Mouse (Mus musculus) neural tube, embryonic 13.5 days (tissue): Measurements from ENCODE around the gene Psme3. TPM values are rescaled to one million over a fixed set of nuclear protein-coding genes. Genes with fewer than 3 reads are reported as not detected.
A peak's percentile ranks its signal among the peaks of the same experiment; 100 is the strongest.
"Not testable (repeated sequence)": the region's sequence is repeated elsewhere in the genome, so short reads cannot be mapped to it uniquely, and the experiment has no call there.

Experiments
- ATAC-seq: fragments of 200-750 bp; cut with Nextera tagmentation; 2 replicates; pipeline ENCODE4 v1.8.0; 2017; ENCODE audit warnings: low read depth, mild to moderate bottlenecking, moderate TSS enrichment, moderate library complexity
- H3K27ac ChIP-seq: fragments of 300-500 bp; sonication (generic); replicated peaks from 2 replicates; pipeline ENCODE4 v1.5.1; 2015; ENCODE audit warnings: moderate library complexity, mild to moderate bottlenecking, inconsistent platforms
- H3K27me3 ChIP-seq: fragments of 300-500 bp; sonication (generic); 2 replicates; pipeline ENCODE4 v1.6.1; 2015; ENCODE audit warnings: mild to moderate bottlenecking, inconsistent platforms
- H3K36me3 ChIP-seq: fragments of 300-500 bp; sonication (generic); 2 replicates; pipeline ENCODE4 v1.6.1; 2015; ENCODE audit warnings: mild to moderate bottlenecking, inconsistent platforms
- H3K4me1 ChIP-seq: fragments of 300-500 bp; sonication (generic); replicated peaks from 2 replicates; pipeline ENCODE4 v1.6.1; 2015; ENCODE audit warnings: inconsistent platforms
- H3K4me2 ChIP-seq: fragments of 300-500 bp; sonication (generic); 2 replicates; pipeline ENCODE4 v1.6.1; 2015; ENCODE audit warnings: inconsistent platforms, mild to moderate bottlenecking, moderate library complexity
- H3K4me3 ChIP-seq: fragments of 300-500 bp; sonication (generic); 2 replicates; pipeline ENCODE4 v1.5.1; 2015; ENCODE audit warnings: mild to moderate bottlenecking, inconsistent platforms
- H3K9ac ChIP-seq: fragments of 300-500 bp; sonication (generic); 2 replicates; pipeline ENCODE4 v1.6.1; 2015; ENCODE audit warnings: moderate library complexity, mild to moderate bottlenecking, inconsistent platforms
- H3K9me3 ChIP-seq: fragments of 300-500 bp; sonication (generic); 2 replicates; pipeline ENCODE4 v1.6.1; 2016; ENCODE audit warnings: inconsistent platforms
- WGBS: fragments of 180-500 bp; shearing (Covaris S2); methylation state at CpG from one replicate; pipeline ENCODE4 v1.1.7; 2015; 5-methylcytosine and 5-hydroxymethylcytosine counted together
- polyA plus RNA-seq: library from polyadenylated mRNA; unstranded; fragments of >200 nt; fragmentation: Nextera tagmentation; extraction: Ambion mirVana; gene quantifications from 2 replicates; pipeline ENCODE4 v1.2.1, GENCODE M21; 2015

Psme3 gene
- polyA plus RNA-seq, 1 experiment from 2014 or later: 126 TPM

- H3K4me2 ChIP-seq: peak overlapping the region; percentile 98
- no peaks in the 10 kb centered on the region for H3K9me3 ChIP-seq
- no peaks in the 10 kb centered on the region for H3K27me3 ChIP-seq
- peak overlapping the region; percentile 99 for H3K4me3 ChIP-seq
- WGBS: 0% methylated on average over 17 of the region's 17 CpGs
- H3K4me1 ChIP-seq: peaks cover 24% of the 10 kb centered on the region
- H3K9ac ChIP-seq: peak overlapping the region; percentile 98
- peaks cover 41% of the 10 kb centered on the region for H3K36me3 ChIP-seq
- H3K27ac ChIP-seq: peak overlapping the region; percentile 71
- ATAC-seq: peak; percentile 67
Measured at GRCm38 (mm10) chr11:101316501-101316917, 496 bp downstream of the Psme3 start.

DNA sequence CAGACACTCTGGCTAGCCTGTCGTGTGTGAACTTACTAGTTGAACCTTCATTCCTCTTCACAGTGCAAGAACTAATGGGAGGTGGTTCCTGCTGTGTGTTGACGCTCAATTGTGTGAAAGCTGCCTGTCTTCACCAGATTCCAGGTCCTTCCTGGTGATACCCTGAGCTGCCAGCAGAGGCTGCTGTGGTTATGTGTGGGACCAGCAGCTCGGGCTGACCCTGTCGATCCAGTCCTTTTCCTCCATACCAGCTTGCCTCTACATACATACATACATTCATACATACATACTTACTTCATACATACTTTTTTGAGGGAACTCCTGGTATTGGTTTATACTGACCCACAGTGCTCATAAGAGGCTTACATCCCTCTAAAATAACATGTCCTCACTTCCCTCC, 7.6 kb downstream of the Psme3 start:
- Histone ChIP-seq H3K9me3 (no peaks in the 10 kb centered on the region), H3K27ac (no peak overlapping the region), H3K4me3 (no peak overlapping the region), H3K27me3 (no peaks in the 10 kb centered on the region), H3K4me2 (no peak overlapping the region), H3K4me1 (no peaks in the 10 kb centered on the region), H3K36me3 (peaks cover 76% of the 10 kb centered on the region), H3K9ac (no peak overlapping the region)
- ATAC-seq: peak; percentile 61
- WGBS: 15% methylated on average over 4 of the region's 4 CpGs

- Histone ChIP-seq H3K9me3 (no peaks in the 10 kb centered on the region), H3K27ac (no peak within 1 kb of the TSS), H3K4me2 (no peak within 1 kb of the TSS), H3K27me3 (no peaks in the 10 kb centered on the region), H3K4me1 (no peaks in the 10 kb centered on the region; the same call in 1 of the 2 replicates), H3K4me3 (no peak within 1 kb of the TSS), H3K36me3 (peaks cover 65% of the 10 kb centered on the region), H3K9ac (no peak within 1 kb of the TSS)
- no peak for ATAC-seq
- WGBS: 93% methylated on average over 5 of the region's 5 CpGs
Measured at GRCm38 (mm10) chr11:101324763-101325162, 8.8 kb downstream of the Psme3 start, which contains the start of gene Aoc2. Gene Aoc2, plus strand, starts transcription at chr11:101325063.

DNA sequence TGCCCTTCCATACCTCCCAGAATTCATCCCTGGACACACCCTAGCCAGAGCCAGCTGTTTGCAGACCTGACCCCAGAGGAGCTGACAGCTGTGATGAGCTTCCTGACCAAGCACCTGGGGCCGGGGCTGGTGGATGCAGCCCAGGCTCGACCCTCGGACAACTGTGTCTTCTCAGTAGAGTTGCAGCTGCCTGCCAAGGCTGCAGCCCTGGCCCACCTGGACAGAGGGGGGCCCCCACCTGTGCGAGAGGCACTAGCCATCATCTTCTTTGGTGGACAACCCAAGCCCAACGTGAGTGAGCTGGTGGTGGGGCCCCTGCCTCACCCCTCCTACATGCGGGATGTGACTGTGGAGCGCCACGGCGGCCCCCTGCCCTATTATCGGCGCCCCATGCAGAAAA, 9.2 kb downstream of the Psme3 start:
- H3K36me3 ChIP-seq: peaks cover 60% of the 10 kb centered on the region
- not testable (repeated sequence) for H3K9me3 ChIP-seq, H3K27me3 ChIP-seq, H3K27ac ChIP-seq, H3K4me2 ChIP-seq, ATAC-seq, H3K4me1 ChIP-seq, H3K4me3 ChIP-seq, H3K9ac ChIP-seq
- WGBS: 93% methylated on average over 11 of the region's 11 CpGs

GRCm38 (mm10) chr11:101326147-101326546, 10.1 kb downstream of the Psme3 start:
- no peak overlapping the region for H3K27ac ChIP-seq
- no peak for ATAC-seq
- H3K9ac ChIP-seq: no peak overlapping the region
- H3K4me1 ChIP-seq: no peaks in the 10 kb centered on the region; the same call in 1 of the 2 replicates
- H3K36me3 ChIP-seq: peaks cover 51% of the 10 kb centered on the region
- WGBS: 85% methylated on average over 11 of the region's 11 CpGs
- H3K4me3 ChIP-seq: no peak overlapping the region
- no peaks in the 10 kb centered on the region for H3K27me3 ChIP-seq
- H3K4me2 ChIP-seq: no peak overlapping the region
- no peaks in the 10 kb centered on the region for H3K9me3 ChIP-seq

- Histone ChIP-seq H3K9me3 (no peaks in the 10 kb centered on the region), H3K27ac (no peak overlapping the region), H3K4me3 (no peak overlapping the region), H3K36me3 (peaks cover 39% of the 10 kb centered on the region), H3K4me1 (no peaks in the 10 kb centered on the region; the same call in 1 of the 2 replicates), H3K4me2 (no peak overlapping the region), H3K27me3 (no peaks in the 10 kb centered on the region), H3K9ac (no peak overlapping the region)
- no peak for ATAC-seq
- 56% methylated on average over 3 of the region's 3 CpGs for WGBS
Measured at GRCm38 (mm10) chr11:101327311-101327710, 11.3 kb downstream of the Psme3 start.

- Histone ChIP-seq H3K27ac (no peak overlapping the region), H3K4me1 (no peaks in the 10 kb centered on the region; the same call in 1 of the 2 replicates)
- WGBS: 86% methylated on average over 6 of the region's 6 CpGs
Measured at GRCm38 (mm10) chr11:101328941-101329635, 13.1 kb downstream of the Psme3 start.

GRCm38 (mm10) chr11:101330371-101330924, 14.4 kb downstream of the Psme3 start, which contains the start of gene Aoc3:
Gene Aoc3, plus strand, starts transcription at chr11:101330605.
- Histone ChIP-seq H3K9me3 (no peaks in the 10 kb centered on the region), H3K27me3 (no peaks in the 10 kb centered on the region), H3K4me3 (no peak within 1 kb of the TSS), H3K4me2 (no peak within 1 kb of the TSS), H3K9ac (no peak within 1 kb of the TSS), H3K4me1 (peaks cover 3% of the 10 kb centered on the region), H3K36me3 (peaks cover 9% of the 10 kb centered on the region), H3K27ac (no peak within 1 kb of the TSS)
- 78% methylated on average over 7 of the region's 7 CpGs for WGBS
- no peak for ATAC-seq

More at GRCm38 (mm10) chr11:101328941-101329635, 13.1 kb downstream of the Psme3 start:
- H3K4me2 ChIP-seq: no peak overlapping the region
- no peak overlapping the region; the same call in 1 of the 2 replicates for H3K9ac ChIP-seq
- peaks cover 22% of the 10 kb centered on the region for H3K36me3 ChIP-seq
- H3K27me3 ChIP-seq: no peaks in the 10 kb centered on the region
- no peaks in the 10 kb centered on the region for H3K9me3 ChIP-seq
- ATAC-seq: no peak
- no peak overlapping the region for H3K4me3 ChIP-seq

DNA sequence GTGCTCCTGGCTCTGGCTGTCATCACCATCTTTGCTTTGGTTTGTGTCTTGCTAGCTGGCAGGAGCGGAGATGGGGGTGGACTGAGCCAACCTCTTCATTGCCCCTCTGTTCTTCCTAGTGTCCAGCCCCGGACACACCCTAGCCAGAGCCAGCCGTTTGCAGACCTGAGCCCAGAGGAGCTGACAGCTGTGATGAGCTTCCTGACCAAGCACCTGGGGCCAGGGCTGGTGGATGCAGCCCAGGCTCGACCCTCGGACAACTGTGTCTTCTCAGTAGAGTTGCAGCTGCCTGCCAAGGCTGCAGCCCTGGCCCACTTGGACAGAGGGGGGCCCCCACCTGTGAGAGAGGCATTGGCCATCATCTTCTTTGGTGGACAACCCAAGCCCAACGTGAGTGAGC, 14.9 kb downstream of the Psme3 start:
- 87% methylated on average over 6 of the region's 6 CpGs for WGBS

GRCm38 (mm10) chr11:101332537-101332936, 16.5 kb downstream of the Psme3 start:
- H3K27ac ChIP-seq: no peak overlapping the region
- no peaks in the 10 kb centered on the region for H3K36me3 ChIP-seq
- no peak for ATAC-seq
- no peak overlapping the region for H3K4me2 ChIP-seq
- peaks cover 9% of the 10 kb centered on the region for H3K4me1 ChIP-seq
- 80% methylated on average over 3 of the region's 3 CpGs for WGBS
- H3K27me3 ChIP-seq: no peaks in the 10 kb centered on the region
- no peak overlapping the region for H3K9ac ChIP-seq
- H3K9me3 ChIP-seq: no peaks in the 10 kb centered on the region
- no peak overlapping the region for H3K4me3 ChIP-seq

More for the DNA sequence above, 14.9 kb downstream of the Psme3 start:
- not testable (repeated sequence) for H3K4me2 ChIP-seq, H3K27me3 ChIP-seq, H3K4me1 ChIP-seq, H3K9ac ChIP-seq, H3K9me3 ChIP-seq, H3K36me3 ChIP-seq, H3K27ac ChIP-seq, ATAC-seq, H3K4me3 ChIP-seq

DNA sequence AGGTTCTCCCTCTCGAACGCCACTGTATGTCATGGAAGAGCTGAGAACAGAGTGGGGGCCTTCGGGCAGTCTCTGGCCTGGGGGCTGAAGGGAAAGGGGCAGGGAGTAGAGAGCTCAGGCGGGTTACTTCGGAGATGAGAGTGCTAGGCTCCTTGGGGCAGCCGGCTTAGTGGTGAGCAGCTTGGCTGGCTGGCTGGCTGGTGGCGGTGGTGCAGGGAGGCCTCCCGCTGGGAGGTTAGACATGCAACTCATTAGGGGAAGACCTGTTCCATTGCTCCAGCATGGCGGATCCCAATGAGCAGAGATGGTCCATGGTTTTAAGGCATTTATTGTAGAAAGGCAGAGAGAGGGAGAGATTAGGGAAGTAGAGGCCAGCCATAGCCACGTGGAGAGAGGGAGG, 18.0 kb downstream of the Psme3 start:
- H3K27ac ChIP-seq: no peak overlapping the region
- H3K4me1 ChIP-seq: peaks cover 24% of the 10 kb centered on the region
- no peaks in the 10 kb centered on the region for H3K27me3 ChIP-seq
- H3K36me3 ChIP-seq: no peaks in the 10 kb centered on the region
- H3K9ac ChIP-seq: no peak overlapping the region
- ATAC-seq: no peak
- no peak overlapping the region for H3K4me3 ChIP-seq
- H3K9me3 ChIP-seq: no peaks in the 10 kb centered on the region
- H3K4me2 ChIP-seq: no peak overlapping the region
- 32% methylated on average over 10 of the region's 10 CpGs for WGBS

DNA sequence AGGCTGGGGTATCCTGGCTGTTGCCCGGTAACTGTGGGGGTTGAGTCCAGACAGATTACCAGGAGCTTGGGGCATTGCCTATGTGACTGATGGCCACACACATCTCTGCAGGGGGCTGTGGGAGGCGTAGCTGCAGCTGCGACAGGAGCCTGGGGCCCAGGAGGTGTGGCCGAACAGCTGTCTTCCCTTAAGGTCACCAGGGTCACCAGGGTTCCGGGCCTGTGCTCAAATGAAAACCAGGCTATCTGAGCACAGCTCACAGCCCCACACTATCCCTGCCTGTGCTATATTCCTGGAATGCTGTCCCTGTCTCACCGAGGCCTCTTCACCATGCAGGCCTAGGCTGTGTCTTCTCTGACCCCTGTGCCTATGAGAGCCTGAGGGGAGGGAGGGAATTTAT, 18.5 kb downstream of the Psme3 start:
- no peaks in the 10 kb centered on the region for H3K9me3 ChIP-seq
- H3K4me2 ChIP-seq: no peak overlapping the region

More for the DNA sequence above, 18.5 kb downstream of the Psme3 start:
- Histone ChIP-seq H3K4me1 (peaks cover 24% of the 10 kb centered on the region), H3K27me3 (no peaks in the 10 kb centered on the region), H3K4me3 (no peak overlapping the region), H3K9ac (no peak overlapping the region), H3K27ac (no peak overlapping the region), H3K36me3 (no peaks in the 10 kb centered on the region)
- 3% methylated on average over 6 of the region's 6 CpGs for WGBS
- no peak for ATAC-seq
